Mouse (Mus musculus): ENCODE data around the gene Ccdc43.

The Ccdc43 gene

GRCm38 (mm10) chr11:102665637-102666435, 31.7 kb downstream of the Ccdc43 start:
- no peak for DNase-seq (ENCODE audit: low spot score in 2 of 2)

DNA sequence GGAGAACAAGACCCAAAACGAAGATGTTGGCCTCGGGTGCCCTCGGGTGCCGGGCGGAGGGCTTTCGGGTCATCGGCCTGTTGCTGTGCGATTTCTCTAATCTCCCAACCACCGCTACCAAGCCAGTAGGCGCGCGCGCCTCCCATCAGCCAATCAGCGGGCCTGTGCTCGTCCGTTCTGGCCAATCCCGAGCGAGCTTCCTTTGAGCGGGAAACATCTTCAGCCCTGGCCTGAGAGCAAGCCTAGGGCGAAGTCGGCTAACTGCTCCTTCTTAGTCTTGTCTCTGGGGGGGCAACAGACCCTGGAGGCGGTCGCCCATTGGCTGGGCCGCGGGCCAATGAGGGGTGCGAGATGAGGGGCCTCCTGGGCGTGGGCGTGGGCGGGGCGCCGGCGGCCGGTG, 32.4 kb downstream of the Ccdc43 start:
- no peak for DNase-seq (ENCODE audit: low spot score in 2 of 2)

DNA sequence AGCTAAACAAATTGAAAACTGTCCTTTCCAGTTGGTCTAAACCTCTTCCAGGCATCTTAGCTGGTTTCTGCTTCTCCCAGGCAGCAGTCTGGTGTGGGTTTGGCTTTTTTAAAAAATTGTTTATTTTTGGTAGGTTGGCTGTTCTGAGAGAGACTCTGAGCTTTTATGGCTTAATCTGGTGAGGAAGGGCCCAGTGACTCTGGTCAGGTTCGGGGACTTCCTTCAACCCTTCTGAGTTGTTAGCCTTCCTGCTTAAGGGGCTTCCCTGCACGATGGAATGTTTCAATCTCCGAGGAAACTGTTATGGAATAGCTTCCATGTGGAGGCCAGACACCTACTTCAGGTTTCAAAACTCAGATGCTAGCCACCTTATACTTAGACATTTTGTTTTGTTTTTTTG, 34.2 kb downstream of the Ccdc43 start, which contains the start of gene Meioc:
Gene Meioc (plus strand): TSS at position 301 of the 400 bp plus-strand sequence.
- DNase-seq (ENCODE audit: low spot score in 2 of 2) = no peak

DNA sequence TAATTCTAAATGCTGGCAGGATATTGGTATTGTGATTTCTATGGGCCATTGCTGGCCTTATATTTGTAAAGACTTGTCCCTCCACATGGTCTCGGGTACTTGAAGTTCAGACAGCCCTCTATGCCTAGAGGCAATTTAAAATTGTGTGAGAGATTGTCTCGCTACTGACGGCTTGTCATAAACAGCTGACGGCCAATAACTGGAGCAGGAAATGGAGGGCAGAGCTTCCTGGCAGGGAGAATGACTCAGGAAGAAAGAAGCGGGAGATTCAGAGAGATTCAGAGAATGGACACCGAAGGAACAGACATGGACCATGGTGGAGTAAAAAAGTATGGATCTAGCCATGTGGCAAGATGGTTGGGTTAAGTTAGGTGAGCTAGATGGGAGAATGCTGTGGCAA, 40.7 kb downstream of the Ccdc43 start:
- no peak for DNase-seq (ENCODE audit: low spot score in 2 of 2)

DNA sequence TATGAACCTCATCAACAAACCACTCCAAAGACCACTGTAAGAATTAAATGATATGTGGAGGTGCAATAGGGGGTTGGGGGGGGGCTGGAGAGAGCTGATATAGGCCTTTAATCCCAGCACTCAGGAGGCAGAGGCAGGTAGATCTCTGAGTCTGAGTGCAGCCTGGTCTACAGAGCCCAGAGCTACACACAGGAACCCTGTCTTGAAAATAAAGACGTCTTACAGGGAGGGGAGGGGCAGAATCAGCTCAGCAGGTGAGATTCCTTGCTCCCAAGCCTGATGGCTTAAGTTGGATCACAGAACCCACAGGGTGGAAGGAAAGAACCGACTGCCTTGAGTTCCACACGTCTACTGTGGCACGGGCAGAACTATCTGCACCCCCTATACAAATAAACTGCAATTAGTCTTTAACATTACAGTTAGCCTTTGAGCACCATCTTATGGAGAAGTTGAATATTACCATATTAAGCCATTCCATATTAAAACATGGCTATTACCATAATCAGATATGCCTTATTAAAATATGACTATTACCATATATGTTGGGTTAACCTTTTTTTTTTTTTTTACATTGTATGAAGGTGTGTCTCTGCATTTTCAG, 41.2 kb downstream of the Ccdc43 start:
- DNase-seq (ENCODE audit: low spot score in 2 of 2) = no peak

DNA sequence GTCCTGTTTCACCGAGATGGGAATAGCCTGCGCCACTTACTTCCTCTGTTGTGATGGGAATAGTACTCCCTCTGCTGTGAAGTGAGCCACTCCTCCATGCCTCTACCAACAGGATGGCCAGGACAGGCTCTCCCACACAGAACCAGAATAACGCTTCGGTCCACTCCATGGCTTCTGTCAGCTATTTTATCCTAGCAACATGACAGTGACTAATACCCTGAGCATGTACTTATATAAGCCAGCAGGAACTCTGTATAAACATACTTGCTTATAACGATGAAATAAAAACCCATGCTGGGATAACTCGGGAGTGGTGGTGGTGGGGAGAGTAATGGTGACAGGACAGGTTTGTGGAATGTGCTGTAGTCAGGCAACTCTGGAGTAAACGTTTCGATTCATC, 41.7 kb downstream of the Ccdc43 start:
- no peak for DNase-seq (ENCODE audit: low spot score in 2 of 2)

GRCm38 (mm10) chr11:102652844-102653243, 44.7 kb downstream of the Ccdc43 start:
- DNase-seq (ENCODE audit: low spot score in 2 of 2) = no peak

GRCm38 (mm10) chr11:102651381-102651780, 46.2 kb downstream of the Ccdc43 start:
- peak; percentile 62 to 77 for DNase-seq (ENCODE audit: low spot score in 2 of 2)

DNA sequence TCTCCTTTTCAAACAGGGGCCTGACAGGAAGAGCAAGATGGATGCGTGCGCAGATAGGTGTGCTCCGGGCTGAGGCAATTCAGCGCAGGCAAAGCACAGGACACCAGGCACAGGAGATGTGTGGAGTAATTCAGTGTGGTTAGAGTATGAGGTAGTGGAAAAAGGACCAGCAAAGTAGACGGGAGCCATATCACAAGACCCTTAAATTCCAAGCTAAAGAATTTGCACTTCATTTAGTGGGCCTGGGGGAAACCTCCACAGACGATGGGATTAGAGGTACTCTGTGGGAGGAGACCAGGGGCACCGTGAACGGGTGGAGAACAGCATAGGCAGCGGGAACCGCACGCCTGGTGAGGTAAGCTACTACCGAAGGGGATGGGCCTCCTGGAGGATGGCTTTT, 49.7 kb downstream of the Ccdc43 start:
- DNase-seq (ENCODE audit: low spot score in 2 of 2) = no peak

GRCm38 (mm10) chr11:102646226-102646625, 51.4 kb downstream of the Ccdc43 start:
- no peak for DNase-seq (ENCODE audit: low spot score in 2 of 2)

GRCm38 (mm10) chr11:102643891-102644382, 53.6 kb downstream of the Ccdc43 start:
- DNase-seq (ENCODE audit: low spot score in 2 of 2) = peak; percentile 50 to 62

DNA sequence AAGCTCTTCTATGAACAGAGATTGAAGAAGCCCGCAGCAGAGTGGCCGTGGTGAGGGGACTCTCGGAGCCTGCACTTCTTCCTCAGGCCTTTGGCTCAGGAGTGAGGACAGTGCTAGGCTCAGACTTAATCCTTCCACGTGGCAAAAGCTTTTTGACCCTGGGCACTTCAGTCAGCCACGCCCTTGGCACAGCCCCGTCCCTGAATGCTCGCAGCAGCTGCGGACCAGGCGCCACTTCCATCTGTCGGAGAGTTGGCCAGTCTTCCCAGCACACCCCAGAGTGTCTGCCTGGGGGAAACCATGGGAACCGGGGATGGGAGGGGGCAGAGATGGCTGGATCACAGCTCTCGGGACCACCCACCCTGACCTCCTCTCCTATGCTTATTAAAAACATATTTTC, 60.7 kb downstream of the Ccdc43 start:
- DNase-seq (ENCODE audit: low spot score in 2 of 2) = no peak
